Mouse (Mus musculus): Measurements from ENCODE around the gene Abtb1. TPM values are rescaled to one million over a fixed set of nuclear protein-coding genes. Genes with fewer than 3 reads are reported as not detected.
A peak's percentile ranks its signal among the peaks of the same experiment; 100 is the strongest.

Gene Abtb1
- 40.4 and 42.5 TPM in 2 replicates for polyA plus RNA-seq (2015; fragmentation: Nextera tagmentation; extraction: Ambion mirVana)

- under 1% methylated on average over 72 of the region's 72 CpGs for WGBS
- H3K36me3 ChIP-seq (replicated peaks): peaks cover 31% of the 10 kb centered on the region
- peak within 1 kb of the TSS; percentile 85 for H3K27ac ChIP-seq
- H3K4me3 ChIP-seq: peak within 1 kb of the TSS; percentile 92
- H3K27me3 ChIP-seq (replicated peaks): no peaks in the 10 kb centered on the region
- H3K4me1 ChIP-seq: peaks cover 24% of the 10 kb centered on the region
- H3K9ac ChIP-seq: peak within 1 kb of the TSS; percentile 84
- peak; percentile 94 for ATAC-seq (replicated peaks)
- peak within 1 kb of the TSS; percentile 91 for H3K4me2 ChIP-seq
- H3K9me3 ChIP-seq: no peaks in the 10 kb centered on the region
These were observed at the start of gene Abtb1 for GRCm38 (mm10) chr6:88841781-88842689. Gene Abtb1 (minus strand): TSS chr6:88841984.

GRCm38 (mm10) chr6:88890832-88891231, 49.0 kb upstream of the Abtb1 start:
- no peak overlapping the region for H3K4me2 ChIP-seq
- H3K9ac ChIP-seq: no peak overlapping the region
- no peaks in the 10 kb centered on the region for H3K9me3 ChIP-seq
- 86% methylated on average over 7 of the region's 7 CpGs for WGBS
- H3K27ac ChIP-seq: no peak overlapping the region
- no peaks in the 10 kb centered on the region for H3K4me1 ChIP-seq
- no peaks in the 10 kb centered on the region; the same call in 1 of the 2 replicates for H3K36me3 ChIP-seq (replicated peaks)
- no peak overlapping the region for H3K4me3 ChIP-seq
- no peak for ATAC-seq (replicated peaks)
- no peaks in the 10 kb centered on the region for H3K27me3 ChIP-seq (replicated peaks)

GRCm38 (mm10) chr6:88889410-88890042, 47.7 kb upstream of the Abtb1 start:
- Histone ChIP-seq H3K4me2 (no peak overlapping the region), H3K4me3 (no peak overlapping the region), H3K4me1 (no peaks in the 10 kb centered on the region), H3K9me3 (no peaks in the 10 kb centered on the region), H3K36me3 (replicated peaks) (no peaks in the 10 kb centered on the region; the same call in 1 of the 2 replicates), H3K9ac (no peak overlapping the region), H3K27me3 (replicated peaks) (no peaks in the 10 kb centered on the region), H3K27ac (no peak overlapping the region)
- no peak for ATAC-seq (replicated peaks)
- WGBS: 96% methylated on average over 13 of the region's 13 CpGs

GRCm38 (mm10) chr6:88886417-88886967, 44.7 kb upstream of the Abtb1 start:
- no peak overlapping the region for H3K4me3 ChIP-seq
- H3K9ac ChIP-seq: no peak overlapping the region
- no peak overlapping the region for H3K4me2 ChIP-seq
- H3K27me3 ChIP-seq (replicated peaks): no peaks in the 10 kb centered on the region
- no peaks in the 10 kb centered on the region for H3K9me3 ChIP-seq
- no peak overlapping the region for H3K27ac ChIP-seq
- peak; percentile 43; the same call in 1 of the 2 replicates for ATAC-seq (replicated peaks)
- H3K4me1 ChIP-seq: no peaks in the 10 kb centered on the region; the same call in 1 of the 2 replicates
- WGBS: 41% methylated on average over 2 of the region's 2 CpGs
- H3K36me3 ChIP-seq (replicated peaks): no peaks in the 10 kb centered on the region; the same call in 1 of the 2 replicates

- no peaks in the 10 kb centered on the region for H3K36me3 ChIP-seq (replicated peaks)
These were observed 44.0 kb upstream of the Abtb1 start for GRCm38 (mm10) chr6:88885644-88886416.

GRCm38 (mm10) chr6:88884690-88885089, 42.9 kb upstream of the Abtb1 start:
- Histone ChIP-seq H3K4me1 (no peaks in the 10 kb centered on the region; the same call in 1 of the 2 replicates), H3K36me3 (replicated peaks) (no peaks in the 10 kb centered on the region), H3K9me3 (no peaks in the 10 kb centered on the region), H3K27me3 (replicated peaks) (no peaks in the 10 kb centered on the region), H3K4me3 (no peak overlapping the region), H3K9ac (no peak overlapping the region), H3K27ac (no peak overlapping the region), H3K4me2 (no peak overlapping the region)
- no peak for ATAC-seq (replicated peaks)
- 95% methylated on average over 17 of the region's 17 CpGs for WGBS

More at GRCm38 (mm10) chr6:88885644-88886416, 44.0 kb upstream of the Abtb1 start:
- Histone ChIP-seq H3K27ac (no peak overlapping the region), H3K9ac (no peak overlapping the region), H3K9me3 (no peaks in the 10 kb centered on the region), H3K4me1 (no peaks in the 10 kb centered on the region; the same call in 1 of the 2 replicates), H3K27me3 (replicated peaks) (no peaks in the 10 kb centered on the region), H3K4me3 (no peak overlapping the region), H3K4me2 (no peak overlapping the region)
- 85% methylated on average over 12 of the region's 12 CpGs for WGBS
- ATAC-seq (replicated peaks): no peak

GRCm38 (mm10) chr6:88884195-88884594, 42.4 kb upstream of the Abtb1 start:
- Histone ChIP-seq H3K27me3 (replicated peaks) (no peaks in the 10 kb centered on the region), H3K27ac (no peak overlapping the region), H3K9me3 (no peaks in the 10 kb centered on the region), H3K36me3 (replicated peaks) (no peaks in the 10 kb centered on the region), H3K4me1 (no peaks in the 10 kb centered on the region; the same call in 1 of the 2 replicates), H3K4me2 (no peak overlapping the region), H3K4me3 (no peak overlapping the region), H3K9ac (no peak overlapping the region)
- no peak for ATAC-seq (replicated peaks)
- 96% methylated on average over 10 of the region's 10 CpGs for WGBS

- ATAC-seq (replicated peaks): no peak; the same call in 1 of the 2 replicates
- Histone ChIP-seq H3K4me2 (no peak overlapping the region), H3K4me3 (no peak overlapping the region), H3K27me3 (replicated peaks) (no peaks in the 10 kb centered on the region), H3K9ac (no peak overlapping the region), H3K36me3 (replicated peaks) (no peaks in the 10 kb centered on the region), H3K27ac (no peak overlapping the region), H3K4me1 (no peaks in the 10 kb centered on the region; the same call in 1 of the 2 replicates), H3K9me3 (no peaks in the 10 kb centered on the region)
- 44% methylated on average over 7 of the region's 7 CpGs for WGBS
These were observed 39.5 kb upstream of the Abtb1 start for GRCm38 (mm10) chr6:88881334-88881733.

GRCm38 (mm10) chr6:88879471-88879870, 37.7 kb upstream of the Abtb1 start:
- Histone ChIP-seq H3K4me2 (no peak overlapping the region), H3K36me3 (replicated peaks) (no peaks in the 10 kb centered on the region), H3K27me3 (replicated peaks) (0 out of 2 replicates have a peak, but pooled peaks cover 4% of the 10 kb centered on the region), H3K4me1 (peaks cover 4% of the 10 kb centered on the region; the same call in 1 of the 2 replicates), H3K27ac (no peak overlapping the region), H3K4me3 (no peak overlapping the region), H3K9ac (no peak overlapping the region), H3K9me3 (no peaks in the 10 kb centered on the region)
- 66% methylated on average over 4 of the region's 4 CpGs for WGBS
- ATAC-seq (replicated peaks): no peak

- Histone ChIP-seq H3K27me3 (replicated peaks) (0 out of 2 replicates have a peak, but pooled peaks cover 4% of the 10 kb centered on the region), H3K4me3 (peak within 1 kb of the TSS; percentile 91)
- 4% methylated on average over 60 of the region's 63 CpGs for WGBS
These were observed 33.2 kb upstream of the Abtb1 start, which contains the start of gene Podxl2 for GRCm38 (mm10) chr6:88874868-88875508. Gene Podxl2 (minus strand): TSS chr6:88875044.

More at GRCm38 (mm10) chr6:88874868-88875508, 33.2 kb upstream of the Abtb1 start, which contains the start of gene Podxl2:
- H3K9ac ChIP-seq: peak within 1 kb of the TSS; percentile 95
- peak within 1 kb of the TSS; percentile 98 for H3K27ac ChIP-seq
- H3K4me2 ChIP-seq: peak within 1 kb of the TSS; percentile 88
- H3K4me1 ChIP-seq: peaks cover 38% of the 10 kb centered on the region
- H3K9me3 ChIP-seq: no peaks in the 10 kb centered on the region
- no peaks in the 10 kb centered on the region for H3K36me3 ChIP-seq (replicated peaks)
- peak; percentile 72 for ATAC-seq (replicated peaks)
